Mouse (Mus musculus) lung, postnatal 10 days (tissue): ENCODE data around the gene Aes.

ENCODE experiments used
- DNase-seq: peaks from one replicate; pipeline ENCODE4 v3.0.0; 2021

The Aes gene

DNA sequence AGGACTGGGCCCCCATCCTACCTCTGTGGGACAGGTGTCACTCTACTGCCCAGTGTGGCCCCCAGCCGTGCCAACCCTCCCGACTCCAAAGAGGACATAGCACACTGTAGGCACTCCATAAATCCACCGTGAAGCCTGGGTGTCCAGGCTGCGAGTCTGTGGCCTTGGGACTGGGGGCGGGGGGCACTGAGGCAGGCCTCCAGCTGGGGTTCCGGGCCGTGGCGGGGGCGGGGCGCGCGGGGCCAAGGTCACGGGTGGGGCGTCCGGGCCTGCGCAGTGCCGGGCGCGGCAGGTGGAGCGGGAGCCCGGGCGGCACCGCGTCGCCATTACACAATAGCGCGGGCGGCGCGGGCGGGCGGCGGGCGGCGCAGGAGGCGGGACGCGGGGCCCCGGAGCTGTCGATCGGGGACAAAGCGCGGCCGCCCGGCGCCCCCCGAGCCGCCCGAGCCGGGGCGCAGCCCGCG lies at the start of gene Aes:
Gene Aes (plus strand): TSS at position 326 of the 464 bp plus-strand sequence.
- peak; percentile 85 for DNase-seq

DNA sequence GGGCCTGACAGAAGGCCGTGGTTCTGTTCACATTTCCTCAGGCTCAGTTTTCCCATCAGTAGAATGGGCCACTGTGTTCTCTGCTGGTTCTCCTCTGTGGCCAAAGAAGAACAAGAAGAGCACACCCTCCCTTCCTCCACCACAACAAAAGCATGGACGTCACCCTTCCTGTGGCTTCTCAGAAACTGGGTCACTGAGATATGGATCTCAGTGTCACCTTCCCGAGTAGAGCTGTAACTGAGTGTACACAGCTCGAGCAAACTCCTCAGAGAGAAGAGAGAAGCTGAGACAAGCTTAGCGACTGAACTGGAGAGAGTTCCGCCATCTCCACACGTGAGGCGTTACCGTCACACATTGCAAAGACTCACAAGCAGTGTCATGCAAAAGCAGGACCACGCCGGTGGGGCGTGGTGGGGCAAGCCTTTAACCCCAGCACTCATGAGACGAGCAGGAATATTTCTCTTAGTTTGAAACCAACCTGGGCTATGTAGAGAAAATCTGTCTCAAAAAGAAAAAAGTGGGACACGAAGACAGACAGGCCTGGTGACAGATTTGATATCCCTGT lies 49.0 kb upstream of the Aes start:
- no peak for DNase-seq

DNA sequence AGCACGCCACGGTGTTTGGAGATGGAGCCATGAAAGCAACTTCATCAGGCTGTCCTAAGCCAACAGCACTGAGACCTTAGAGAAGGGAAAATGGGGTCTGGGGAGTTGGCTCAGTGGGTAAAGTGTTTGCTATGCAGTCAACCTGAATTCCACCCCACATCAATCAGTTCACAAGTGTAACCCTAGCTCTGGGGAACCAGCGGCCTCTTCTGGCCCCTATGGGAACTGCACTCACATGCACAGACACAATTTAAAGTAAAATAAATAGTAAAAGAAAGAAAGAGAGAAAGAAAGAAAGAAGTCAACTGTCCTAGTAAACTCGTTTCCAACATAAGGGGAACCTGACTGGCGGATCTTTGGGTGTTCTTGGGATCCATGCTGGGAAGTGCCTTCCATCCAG lies 45.5 kb upstream of the Aes start:
- DNase-seq, result no peak

DNA sequence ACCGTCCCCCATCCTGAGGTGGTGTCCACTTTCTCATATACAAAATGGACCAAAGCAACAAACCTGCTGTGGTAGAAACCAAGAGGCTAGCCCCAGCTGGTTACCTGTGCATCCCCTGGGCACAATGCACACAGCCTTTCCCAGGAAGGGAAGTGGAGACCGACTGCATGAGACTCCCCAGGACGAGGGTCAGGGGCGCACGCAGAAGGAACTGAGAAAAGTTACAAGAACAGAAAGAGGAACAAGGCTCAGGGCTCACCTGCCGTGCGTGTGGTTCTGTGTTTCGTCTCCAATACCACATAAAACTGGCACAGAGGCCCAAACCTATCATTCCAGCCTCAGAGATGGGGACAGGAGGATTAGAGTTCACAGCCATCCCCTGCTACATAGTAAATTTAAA lies 42.1 kb upstream of the Aes start:
- no peak for DNase-seq

DNA sequence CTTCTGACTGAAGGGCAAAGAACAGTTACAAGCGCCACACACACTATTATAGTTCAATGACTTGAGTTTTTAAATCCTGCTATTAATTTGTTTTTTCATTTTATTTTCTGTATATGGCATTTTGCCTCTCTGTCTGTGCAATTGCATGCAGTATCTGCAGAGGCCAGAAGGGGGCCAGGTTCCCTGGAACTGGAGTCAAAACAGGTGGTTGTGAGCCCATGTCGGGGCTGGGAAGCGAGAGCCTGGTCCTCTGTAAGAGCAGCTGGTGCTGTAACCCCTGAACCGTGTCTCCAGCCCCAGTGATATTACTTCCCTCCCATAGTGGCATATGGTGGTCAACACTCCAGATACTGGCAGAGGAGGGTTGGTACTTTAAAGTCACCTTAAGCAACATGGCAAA lies 40.7 kb upstream of the Aes start:
- peak; percentile 83 for DNase-seq

DNA sequence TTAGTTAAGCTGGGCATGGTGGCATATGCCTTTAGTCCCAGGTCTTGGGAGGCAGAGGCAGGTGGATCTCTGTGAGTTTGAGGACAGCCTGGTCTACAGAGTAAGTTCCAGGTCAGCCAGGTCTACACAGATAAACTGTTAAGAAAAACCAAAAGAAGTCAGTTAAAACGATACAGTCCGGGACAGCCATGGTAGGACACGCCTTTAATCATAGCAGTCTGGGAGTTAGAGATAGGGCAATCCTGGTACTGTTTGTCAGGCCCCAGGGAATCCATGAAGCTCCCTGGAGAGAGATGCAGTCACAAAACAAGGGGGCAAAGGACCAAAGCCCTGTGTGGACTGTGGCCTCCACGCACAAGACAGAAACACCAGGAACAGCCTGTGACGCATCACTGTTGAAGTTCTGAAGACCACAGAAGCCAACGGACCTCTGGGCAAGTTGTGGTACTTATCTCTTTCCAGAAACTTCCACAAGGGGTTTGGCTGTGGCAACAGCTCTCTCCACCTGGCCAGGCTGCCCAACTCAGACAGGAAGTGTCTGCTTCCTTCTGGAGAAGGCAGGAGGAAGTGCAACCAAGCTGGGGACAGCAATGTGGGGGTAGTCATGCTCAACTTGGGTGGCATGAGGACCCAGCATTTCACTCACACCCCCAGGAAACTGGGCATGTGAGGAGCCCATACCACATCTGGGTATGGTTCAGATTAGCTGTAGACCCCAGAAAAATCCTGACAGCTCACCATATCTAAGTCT lies 39.9 kb upstream of the Aes start:
- DNase-seq, result peak; percentile 34

DNA sequence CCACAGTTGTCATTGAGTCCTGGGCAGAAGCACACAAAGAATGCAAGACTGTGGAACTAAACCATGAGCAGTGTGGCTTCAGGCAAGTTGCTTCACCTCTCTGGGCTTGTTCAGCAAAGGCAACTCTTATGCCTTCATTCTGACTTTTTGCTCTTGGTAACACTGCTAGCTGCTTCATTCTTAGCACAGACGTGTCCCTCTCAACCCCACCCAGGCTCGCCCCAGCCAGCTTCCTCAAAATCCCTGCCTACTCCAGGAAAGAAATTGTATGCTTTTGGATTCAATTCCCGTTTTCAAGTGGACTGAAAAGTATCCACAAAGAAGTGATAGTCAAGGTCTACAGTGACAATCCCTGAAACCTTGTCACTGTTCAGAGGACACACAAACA lies 39.3 kb upstream of the Aes start:
- DNase-seq, result no peak

DNA sequence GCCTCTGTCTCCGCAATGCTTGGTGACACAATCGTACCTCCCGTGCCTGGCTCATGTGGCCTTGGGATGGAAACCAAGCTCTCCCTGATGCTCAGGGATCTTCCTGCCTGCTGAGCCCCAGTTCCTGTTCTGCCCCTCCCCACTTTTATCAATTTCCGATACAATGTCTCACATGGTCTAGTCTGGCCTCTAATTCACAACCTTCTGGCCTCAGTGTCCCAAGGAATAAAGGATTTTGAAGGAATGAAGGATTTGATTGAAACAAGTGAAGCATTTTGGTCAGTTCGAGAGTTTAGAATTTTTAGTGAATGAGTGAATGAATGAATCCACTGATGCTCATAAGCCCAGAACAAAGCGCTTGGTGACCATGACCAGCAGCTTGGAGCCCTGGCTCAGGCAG lies 36.1 kb upstream of the Aes start:
- no peak for DNase-seq

DNA sequence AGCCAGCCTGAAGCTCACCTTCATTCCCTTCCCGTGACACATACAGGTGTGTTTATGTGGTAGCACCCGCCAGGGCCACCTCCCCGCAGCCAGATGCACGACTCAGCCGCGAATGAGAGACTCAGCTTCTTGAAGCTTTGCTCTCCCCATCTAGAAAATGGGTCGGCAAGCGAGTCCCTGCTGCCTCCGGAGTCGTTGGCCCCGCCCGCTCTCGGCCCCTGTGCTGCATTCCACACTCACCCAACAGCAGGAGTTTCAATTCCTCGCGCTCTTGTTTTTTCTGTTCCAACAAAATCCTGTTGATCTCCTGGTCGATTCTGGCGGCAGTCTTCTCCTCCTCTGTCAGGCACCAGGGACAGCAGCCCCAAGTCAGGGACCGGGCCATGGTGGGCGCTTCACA lies 35.7 kb upstream of the Aes start:
- DNase-seq, result peak; percentile 45

DNA sequence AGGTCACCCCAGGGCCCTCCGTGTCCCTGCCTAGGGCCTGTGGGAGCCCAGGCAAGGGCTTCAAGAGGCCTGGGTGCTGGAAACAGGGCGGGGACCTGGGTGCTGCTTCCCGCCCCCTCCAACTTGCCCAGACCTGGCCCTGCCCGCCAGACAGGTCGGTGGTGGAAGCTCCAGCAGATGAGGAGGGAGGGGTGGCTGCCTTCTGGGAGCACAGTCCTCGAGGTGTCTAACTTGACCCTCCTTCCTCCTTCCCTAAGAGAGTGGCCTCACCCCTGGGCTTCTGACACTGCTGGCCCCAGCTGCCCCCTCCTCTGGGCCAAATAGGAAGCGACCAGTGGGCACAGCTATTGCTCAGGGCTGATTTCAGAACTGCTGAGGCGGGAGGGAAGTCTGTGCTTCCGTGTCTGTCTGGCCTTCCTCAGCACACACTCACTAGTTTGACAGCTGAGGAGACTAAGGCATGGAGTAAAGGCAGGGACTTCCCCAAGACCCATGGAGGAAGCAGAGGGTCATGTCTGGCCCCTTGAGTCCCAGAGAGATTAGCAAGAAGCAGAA lies 35.2 kb upstream of the Aes start, which contains the start of gene Gna15:
Gene Gna15 (minus strand): TSS at position 175 of the 555 bp plus-strand sequence.
- DNase-seq, result peak; percentile 50

DNA sequence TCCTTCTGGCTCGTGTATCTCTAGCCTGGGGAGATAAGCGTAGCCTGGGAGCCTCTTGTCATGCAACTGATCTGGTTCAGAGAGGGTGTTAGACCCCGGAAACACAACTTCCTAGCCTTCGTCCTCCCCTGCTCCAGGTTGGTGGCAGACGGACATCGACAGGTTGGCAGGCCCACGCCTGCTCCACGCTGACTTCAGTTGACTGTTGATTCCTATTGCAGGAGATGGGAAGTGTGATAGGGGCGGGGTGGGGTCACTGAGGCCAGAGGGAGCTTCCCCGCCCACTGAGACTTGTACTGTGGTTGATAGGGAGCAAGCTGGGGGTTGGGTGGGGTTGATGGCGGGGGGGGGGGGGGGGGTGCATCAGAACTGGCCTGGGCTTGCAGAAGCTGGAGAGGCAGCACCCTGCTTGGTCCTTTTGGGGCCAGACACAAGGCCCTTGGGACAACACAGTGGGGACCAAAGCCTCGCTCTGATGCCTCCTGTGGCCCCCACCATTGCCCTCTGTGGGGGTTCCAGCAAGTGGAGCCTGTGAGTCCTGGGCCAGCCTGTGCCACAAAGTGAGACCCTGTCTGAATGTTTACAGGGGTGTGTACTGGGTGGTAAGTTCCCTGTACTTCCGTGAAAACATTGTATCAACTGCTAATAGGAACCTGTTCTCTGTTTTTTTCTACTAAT lies 34.1 kb upstream of the Aes start:
- DNase-seq, result peak; percentile 43

DNA sequence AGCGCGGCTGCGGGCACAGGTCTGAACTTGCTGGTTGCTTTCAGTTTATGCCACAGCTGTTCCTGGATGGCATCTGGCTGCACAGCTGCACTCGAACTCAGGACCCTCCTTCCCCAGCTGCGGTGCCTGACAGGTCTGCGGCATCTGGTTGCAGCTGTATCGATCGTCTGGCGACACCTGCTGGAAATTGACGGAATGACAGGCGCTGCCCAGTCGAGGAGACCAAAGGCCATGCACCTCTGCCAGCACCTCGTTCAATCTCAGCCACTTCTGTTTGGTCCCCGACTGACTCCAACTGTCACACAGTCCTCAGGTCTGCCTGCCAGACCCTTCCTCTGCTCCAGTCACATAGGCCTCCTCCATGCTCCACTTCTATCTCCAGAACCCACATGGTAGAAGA lies 32.5 kb upstream of the Aes start:
- DNase-seq, result peak; percentile 87

DNA sequence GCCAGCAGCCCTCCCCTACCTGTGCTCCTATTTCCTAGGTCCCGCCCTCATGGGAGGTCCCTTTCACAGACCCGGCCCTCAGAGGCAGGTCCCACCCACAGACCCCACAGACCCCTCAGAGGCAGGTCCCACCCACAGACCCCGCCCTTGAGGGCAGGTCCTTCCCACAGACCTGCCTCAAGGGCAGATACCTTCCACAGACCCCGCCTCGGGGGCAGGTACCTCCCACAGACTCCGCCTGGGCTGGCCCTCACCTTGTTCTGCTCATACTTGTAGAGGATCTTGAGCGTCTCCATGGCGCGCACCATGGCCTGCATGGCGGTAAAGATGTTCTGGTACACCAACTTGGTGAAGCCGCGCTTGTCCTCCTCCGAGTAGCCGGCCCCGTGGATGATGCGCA lies 24.5 kb upstream of the Aes start:
- no peak for DNase-seq

DNA sequence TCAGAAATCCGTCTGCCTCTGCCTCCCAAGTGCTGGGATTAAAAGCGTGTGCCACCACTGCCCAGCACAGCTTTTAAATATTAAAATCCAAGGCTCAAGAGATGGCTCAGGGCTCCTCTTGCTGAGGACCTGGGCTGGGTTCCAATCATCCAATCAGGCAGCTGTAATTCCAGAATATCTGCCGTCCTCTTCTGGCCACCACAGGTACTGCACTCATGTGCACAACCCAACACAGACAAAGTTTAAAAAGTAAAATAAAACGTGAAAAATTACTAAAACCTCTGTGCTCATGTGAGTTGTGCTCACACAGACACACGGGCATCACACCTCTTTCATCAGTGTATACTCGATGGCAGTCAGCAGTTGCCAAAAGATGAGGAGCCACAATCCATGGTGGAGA lies 22.6 kb upstream of the Aes start:
- DNase-seq, result peak; percentile 53

DNA sequence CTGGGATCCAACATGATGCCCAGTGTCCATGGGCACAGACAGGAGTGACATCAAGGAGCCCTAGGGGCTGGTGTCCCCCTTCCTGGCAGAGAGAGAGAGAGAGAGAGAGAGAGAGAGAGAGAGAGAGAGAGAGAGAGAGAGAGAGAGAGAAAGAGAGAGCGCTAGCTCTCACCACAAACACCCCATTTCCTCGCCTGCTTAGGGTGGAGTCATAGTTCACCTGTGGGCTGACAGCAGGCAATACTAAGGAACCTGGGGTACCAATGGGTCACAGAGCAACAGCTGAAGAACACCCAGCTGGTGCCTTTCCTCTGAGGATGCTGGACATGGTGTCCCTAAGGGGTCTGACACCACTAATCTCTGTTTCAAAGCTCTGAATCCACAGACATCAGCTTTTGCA lies 21.9 kb upstream of the Aes start:
- DNase-seq, result no peak

DNA sequence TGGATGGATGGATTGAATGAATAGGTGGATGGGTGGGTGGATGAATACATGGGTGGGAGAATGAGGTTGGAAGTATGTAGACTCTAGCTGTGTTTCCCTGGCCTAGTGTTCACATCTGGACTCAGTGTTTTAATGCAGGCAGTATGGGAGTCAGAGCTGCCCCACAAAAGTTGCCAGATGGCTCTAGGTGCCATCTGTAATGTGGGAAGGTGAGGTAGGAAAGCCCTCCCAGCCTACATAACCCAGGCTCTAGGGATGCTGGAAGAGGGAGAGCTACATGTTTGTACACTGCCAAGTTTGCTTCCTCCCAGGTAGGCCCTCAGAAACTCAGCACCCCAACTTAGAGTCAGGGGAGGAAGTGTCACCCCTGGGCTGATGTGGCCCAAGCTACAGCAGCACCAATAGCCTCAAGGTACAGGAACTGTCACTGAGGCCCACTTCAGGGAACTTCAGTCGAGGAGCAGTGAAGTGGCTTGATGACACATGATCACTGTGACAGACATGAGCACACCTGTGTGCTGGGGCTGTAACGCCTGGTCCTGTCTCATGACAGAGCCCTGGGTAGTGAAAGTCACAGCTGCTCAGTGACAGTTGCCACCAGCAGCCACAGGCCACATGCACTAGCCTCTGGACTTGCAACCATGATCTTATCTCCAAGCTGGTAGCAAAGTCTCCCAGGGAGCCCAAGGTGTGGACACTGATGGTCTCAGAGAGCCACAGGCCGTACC lies 20.8 kb upstream of the Aes start:
- DNase-seq, result no peak

DNA sequence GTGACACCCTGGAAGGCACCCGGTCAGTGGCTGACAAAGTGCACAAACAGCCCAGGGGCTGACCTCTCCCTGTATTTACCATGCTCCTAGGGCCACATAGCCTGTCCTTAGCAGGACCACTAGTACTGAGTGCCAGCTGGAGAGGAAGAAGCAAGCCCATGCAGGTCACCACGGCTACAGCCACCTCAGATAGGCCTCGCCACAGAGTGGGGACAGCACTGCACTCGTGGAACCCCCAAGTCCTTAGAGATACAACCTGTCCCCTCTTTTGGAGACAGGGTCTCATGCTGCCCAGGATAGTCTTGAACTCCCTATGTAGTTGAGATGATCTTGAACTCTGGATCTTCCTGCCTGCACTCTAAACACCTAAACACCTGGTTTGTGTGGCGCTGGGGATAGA lies 17.9 kb upstream of the Aes start:
- DNase-seq, result no peak

DNA sequence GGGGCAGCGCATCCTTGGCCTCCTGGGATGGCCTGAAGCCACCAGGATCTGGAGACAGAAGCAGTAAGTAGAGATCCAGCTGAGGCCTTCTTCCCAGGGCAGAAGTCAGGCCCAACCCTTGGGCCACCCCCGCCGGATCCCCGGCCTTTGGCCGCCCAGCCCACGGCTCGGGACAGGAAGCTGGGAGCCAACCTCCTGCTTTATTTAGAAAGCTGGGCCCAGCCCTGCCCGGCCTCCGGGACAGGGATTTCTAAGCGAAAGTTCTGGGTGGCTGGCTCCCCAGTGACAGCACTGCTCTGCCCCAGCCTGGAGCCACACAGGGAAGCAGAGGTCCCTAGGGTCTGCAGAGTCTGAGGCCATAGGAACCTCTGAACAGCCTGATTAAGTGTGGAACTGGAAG lies 17.5 kb upstream of the Aes start:
- DNase-seq, result peak; percentile 80

DNA sequence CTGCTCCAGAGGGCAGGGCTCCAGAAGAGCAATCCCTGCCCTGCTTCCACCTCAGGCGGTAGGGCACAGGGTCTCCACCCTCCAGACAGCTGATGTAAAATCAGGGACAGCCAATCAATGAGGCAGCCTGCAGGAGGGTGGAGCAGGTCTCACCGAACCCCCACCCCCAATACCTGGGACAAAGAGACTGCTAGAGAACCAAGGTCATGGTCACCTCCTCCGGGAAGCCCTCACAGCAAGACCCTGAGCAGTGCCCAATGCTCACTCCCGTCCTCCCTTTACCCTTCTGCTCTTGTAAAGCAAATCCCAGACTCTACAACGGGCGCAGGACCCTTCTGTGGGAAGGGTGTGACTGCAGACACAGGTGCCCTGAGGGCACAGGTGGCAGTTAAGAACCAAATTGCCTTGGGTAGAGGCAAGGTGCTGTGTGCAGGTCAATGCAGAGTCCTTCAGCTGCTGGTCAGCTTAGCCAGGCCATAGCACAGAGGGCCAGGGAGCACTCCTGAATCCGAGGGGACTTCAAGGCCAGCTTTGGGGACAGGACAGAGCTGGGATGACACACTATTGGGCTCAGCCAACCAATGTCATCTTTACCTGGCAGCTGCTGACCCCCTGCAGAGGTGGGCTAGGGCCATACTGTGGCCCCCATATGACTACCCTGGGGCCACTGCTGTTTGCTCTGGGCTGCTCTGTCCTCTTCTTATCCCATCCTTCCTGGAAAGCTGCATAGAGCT lies 16.4 kb upstream of the Aes start:
- no peak for DNase-seq

DNA sequence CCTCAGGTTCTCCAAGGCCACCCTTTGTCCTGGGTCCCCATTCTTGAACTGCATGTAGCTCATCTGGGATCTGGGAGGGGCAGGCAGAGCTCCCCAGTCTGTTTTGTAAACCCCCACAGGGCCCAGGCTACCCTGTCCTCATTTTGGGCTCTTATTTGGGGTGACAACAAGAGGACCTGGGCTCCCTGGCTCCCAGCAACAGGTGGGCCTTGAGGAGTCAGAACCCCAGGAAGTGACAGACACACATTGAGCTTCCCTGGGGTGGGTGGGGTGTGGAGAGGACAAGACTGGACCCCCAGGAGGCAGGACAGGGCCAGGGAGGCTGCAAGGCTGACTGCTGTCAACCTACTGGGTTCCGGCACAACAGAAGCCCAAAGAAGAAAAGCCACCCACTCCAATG lies 15.7 kb upstream of the Aes start:
- DNase-seq, result no peak

DNA sequence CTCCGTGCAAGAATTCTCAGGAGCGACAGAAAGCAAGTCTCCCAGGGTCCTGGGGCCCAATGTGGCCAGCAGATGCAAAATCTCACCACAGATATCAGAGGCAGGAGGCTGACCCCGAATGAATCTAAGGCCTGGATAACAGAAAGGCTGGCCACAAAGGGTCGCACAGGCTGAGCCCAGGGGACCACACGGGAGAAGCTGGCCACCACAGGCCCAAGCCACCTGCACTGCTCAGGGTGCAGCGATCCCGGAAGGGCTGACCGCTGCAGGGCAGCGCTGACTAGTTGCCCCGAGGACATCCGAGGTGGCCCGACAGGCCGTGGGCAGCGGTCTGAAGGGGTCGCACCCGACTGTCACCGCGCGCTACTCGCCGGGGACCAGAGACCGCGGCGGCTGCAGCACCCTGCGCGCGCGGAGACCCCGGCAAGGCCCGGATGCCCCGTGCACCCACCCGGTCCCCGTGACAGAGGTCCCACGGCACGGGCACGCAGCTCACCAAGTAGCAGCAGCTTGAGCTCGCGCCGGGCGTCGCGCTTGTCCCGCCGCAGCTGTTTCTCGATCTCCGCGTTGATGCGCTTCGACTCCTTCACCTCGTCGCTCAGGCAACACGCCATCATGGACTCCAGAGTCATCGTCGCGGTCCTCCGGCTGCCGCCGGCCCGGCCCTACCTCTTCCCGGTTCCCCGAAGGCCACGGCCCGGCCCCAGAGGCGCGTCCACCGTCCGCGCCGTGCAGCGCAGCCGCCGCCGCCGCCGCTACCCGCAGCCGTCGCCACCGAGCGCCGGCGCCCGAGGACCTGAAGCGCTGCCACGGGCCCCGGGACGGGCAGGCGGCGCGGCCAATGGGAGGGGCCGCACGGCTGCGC lies 14.8 kb upstream of the Aes start:
- DNase-seq, result no peak
